Mouse (Mus musculus) limb, embryonic 11.5 days (tissue): ENCODE data around the gene E130114P18Rik. TPM values are rescaled to one million over a fixed set of nuclear protein-coding genes. Genes with fewer than 3 reads are reported as not detected.

Source experiments
- ATAC-seq: fragments of 200-750 bp; cut with Nextera tagmentation; 2 replicates; pipeline ENCODE4 v1.8.0; 2017; ENCODE audit warnings: low read depth; ENCODE audit not compliant: insufficient number of reproducible peaks, low FRiP score, low TSS enrichment
- DNase-seq: peaks from one replicate; pipeline ENCODE4 v3.0.0-alpha.2; 2015; ENCODE audit warnings: low spot score
- H3K27ac ChIP-seq: fragments of 300-500 bp; sonication (generic); replicated peaks from 2 replicates; pipeline ENCODE4 v1.5.1; 2014; ENCODE audit warnings: low read depth, mild to moderate bottlenecking, low read length
- H3K27me3 ChIP-seq: fragments of 300-500 bp; sonication (generic); 2 replicates; pipeline ENCODE4 v1.6.1; 2014; ENCODE audit warnings: mild to moderate bottlenecking, low read length, mixed read lengths; ENCODE audit not compliant: control insufficient read depth, insufficient read depth
- H3K36me3 ChIP-seq: fragments of 300-500 bp; sonication (generic); 2 replicates; pipeline ENCODE4 v1.6.1; 2014; ENCODE audit warnings: mild to moderate bottlenecking, low read length, moderate library complexity, mixed read lengths; ENCODE audit not compliant: control insufficient read depth, insufficient read depth
- H3K4me1 ChIP-seq: fragments of 300-500 bp; sonication (generic); 2 replicates; pipeline ENCODE4 v1.6.1; 2014; ENCODE audit warnings: low read length, mixed read lengths; ENCODE audit not compliant: control insufficient read depth, insufficient read depth
- H3K4me2 ChIP-seq: fragments of 300-500 bp; sonication (generic); 2 replicates; pipeline ENCODE4 v1.6.1; 2014; ENCODE audit warnings: low read depth, mild to moderate bottlenecking, moderate library complexity; ENCODE audit not compliant: severe bottlenecking
- H3K4me3 ChIP-seq: fragments of 300-500 bp; sonication (generic); 2 replicates; pipeline ENCODE4 v1.5.1; 2014; ENCODE audit warnings: low read depth, low read length
- H3K9ac ChIP-seq: fragments of 300-500 bp; sonication (generic); 2 replicates; pipeline ENCODE4 v1.6.1; 2014; ENCODE audit warnings: mild to moderate bottlenecking, low read length
- H3K9me3 ChIP-seq: fragments of 300-500 bp; sonication (generic); 2 replicates; pipeline ENCODE4 v1.6.1; 2016; ENCODE audit warnings: low read length; ENCODE audit not compliant: control insufficient read depth
- WGBS: fragments of 180-500 bp; shearing (Covaris S2); extraction: QIAGEN DNeasy Blood & Tissue Kit; methylation state at CpG from one replicate; pipeline ENCODE4 v1.1.7; 2014; 5-methylcytosine and 5-hydroxymethylcytosine counted together
- polyA plus RNA-seq: library from polyadenylated mRNA; unstranded; fragments of >200 nt; fragmentation: Nextera tagmentation; extraction: Ambion mirVana; gene quantifications from 2 replicates; pipeline ENCODE4 v1.2.1, GENCODE M21; 2014

The E130114P18Rik gene
- polyA plus RNA-seq, 1 experiment from 2014 or later = 10.1 TPM

GRCm38 (mm10) chr4:97809582-97810295 lies 31.9 kb upstream of the E130114P18Rik start:
- no peaks in the 10 kb centered on the region for H3K27me3 ChIP-seq
- DNase-seq = no peak
- 79% methylated on average over 4 of the region's 4 CpGs for WGBS

GRCm38 (mm10) chr4:97808885-97809284 lies 31.0 kb upstream of the E130114P18Rik start:
- 85% methylated on average over 3 of the region's 3 CpGs for WGBS
- H3K36me3 ChIP-seq = no peaks in the 10 kb centered on the region

More at GRCm38 (mm10) chr4:97809582-97810295, 31.9 kb upstream of the E130114P18Rik start:
- no peak overlapping the region for H3K9ac ChIP-seq
- no peak for ATAC-seq
- no peaks in the 10 kb centered on the region for H3K4me1 ChIP-seq
- no peak overlapping the region for H3K4me3 ChIP-seq
- no peaks in the 10 kb centered on the region for H3K36me3 ChIP-seq
- no peaks in the 10 kb centered on the region for H3K9me3 ChIP-seq
- no peak overlapping the region for H3K27ac ChIP-seq
- H3K4me2 ChIP-seq = no peak overlapping the region

GRCm38 (mm10) chr4:97806924-97807323 lies 29.0 kb upstream of the E130114P18Rik start:
- ATAC-seq (no peak), DNase-seq (no peak)
- no peak overlapping the region for H3K27ac ChIP-seq
- H3K27me3 ChIP-seq = no peaks in the 10 kb centered on the region
- no peaks in the 10 kb centered on the region for H3K36me3 ChIP-seq
- no peaks in the 10 kb centered on the region for H3K9me3 ChIP-seq
- H3K9ac ChIP-seq = no peak overlapping the region
- H3K4me1 ChIP-seq = no peaks in the 10 kb centered on the region
- H3K4me3 ChIP-seq = no peak overlapping the region
- H3K4me2 ChIP-seq = no peak overlapping the region
- 90% methylated on average over 2 of the region's 2 CpGs for WGBS

More at GRCm38 (mm10) chr4:97808885-97809284, 31.0 kb upstream of the E130114P18Rik start:
- Histone ChIP-seq H3K27ac (no peak overlapping the region), H3K4me1 (no peaks in the 10 kb centered on the region), H3K4me3 (no peak overlapping the region), H3K9me3 (no peaks in the 10 kb centered on the region), H3K27me3 (no peaks in the 10 kb centered on the region), H3K4me2 (no peak overlapping the region), H3K9ac (no peak overlapping the region)
- ATAC-seq (no peak), DNase-seq (no peak)

- Histone ChIP-seq H3K4me1 (no peaks in the 10 kb centered on the region), H3K9ac (no peak overlapping the region), H3K36me3 (0 out of 2 replicates have a peak, but pooled peaks cover 2% of the 10 kb centered on the region), H3K27me3 (no peaks in the 10 kb centered on the region), H3K4me3 (no peak overlapping the region), H3K4me2 (no peak overlapping the region), H3K27ac (no peak overlapping the region), H3K9me3 (no peaks in the 10 kb centered on the region)
- ATAC-seq (no peak), DNase-seq (no peak)
- 59% methylated on average over 7 of the region's 7 CpGs for WGBS
These were observed 28.3 kb upstream of the E130114P18Rik start for GRCm38 (mm10) chr4:97805896-97806808.

GRCm38 (mm10) chr4:97805255-97805654 lies 27.4 kb upstream of the E130114P18Rik start:
- H3K4me3 ChIP-seq = no peak overlapping the region
- no peak for ATAC-seq
- no peak overlapping the region for H3K9ac ChIP-seq
- H3K27me3 ChIP-seq = no peaks in the 10 kb centered on the region
- no peaks in the 10 kb centered on the region for H3K4me1 ChIP-seq
- H3K36me3 ChIP-seq = 0 out of 2 replicates have a peak, but pooled peaks cover 2% of the 10 kb centered on the region
- no peak overlapping the region for H3K4me2 ChIP-seq
- DNase-seq = no peak
- no peak overlapping the region for H3K27ac ChIP-seq
- WGBS = 73% methylated on average over 2 of the region's 2 CpGs
- no peaks in the 10 kb centered on the region for H3K9me3 ChIP-seq

- ATAC-seq (no peak), DNase-seq (no peak)
- Histone ChIP-seq H3K4me3 (no peak overlapping the region), H3K27me3 (no peaks in the 10 kb centered on the region), H3K27ac (no peak overlapping the region), H3K9me3 (no peaks in the 10 kb centered on the region), H3K4me2 (no peak overlapping the region), H3K36me3 (0 out of 2 replicates have a peak, but pooled peaks cover 2% of the 10 kb centered on the region), H3K9ac (no peak overlapping the region), H3K4me1 (no peaks in the 10 kb centered on the region)
- WGBS = 54% methylated on average over 5 of the region's 5 CpGs
These were observed 26.8 kb upstream of the E130114P18Rik start for GRCm38 (mm10) chr4:97804638-97805037.

GRCm38 (mm10) chr4:97803791-97804190 lies 25.9 kb upstream of the E130114P18Rik start:
- Histone ChIP-seq H3K9ac (no peak overlapping the region), H3K36me3 (0 out of 2 replicates have a peak, but pooled peaks cover 2% of the 10 kb centered on the region), H3K27me3 (no peaks in the 10 kb centered on the region), H3K27ac (no peak overlapping the region), H3K4me1 (no peaks in the 10 kb centered on the region), H3K4me2 (no peak overlapping the region), H3K4me3 (no peak overlapping the region), H3K9me3 (no peaks in the 10 kb centered on the region)
- WGBS = 72% methylated on average over 3 of the region's 3 CpGs
- no peak for ATAC-seq
- no peak for DNase-seq

GRCm38 (mm10) chr4:97796505-97796904 lies 18.6 kb upstream of the E130114P18Rik start:
- Histone ChIP-seq H3K36me3 (no peaks in the 10 kb centered on the region; the same call in 1 of the 2 replicates), H3K9ac (no peak overlapping the region), H3K27ac (no peak overlapping the region), H3K27me3 (no peaks in the 10 kb centered on the region), H3K4me2 (no peak overlapping the region), H3K9me3 (no peaks in the 10 kb centered on the region), H3K4me1 (no peaks in the 10 kb centered on the region), H3K4me3 (no peak overlapping the region)
- WGBS = 84% methylated on average over 10 of the region's 10 CpGs
- DNase-seq (no peak), ATAC-seq (no peak)
